Mouse (Mus musculus): ENCODE measurements around the gene Plekhb2. TPM values are rescaled to one million over a fixed set of nuclear protein-coding genes. Genes with fewer than 3 reads are reported as not detected.

Gene Plekhb2
- polyA plus RNA-seq, 1 experiment from 2014 or later = 57.9 TPM

DNA sequence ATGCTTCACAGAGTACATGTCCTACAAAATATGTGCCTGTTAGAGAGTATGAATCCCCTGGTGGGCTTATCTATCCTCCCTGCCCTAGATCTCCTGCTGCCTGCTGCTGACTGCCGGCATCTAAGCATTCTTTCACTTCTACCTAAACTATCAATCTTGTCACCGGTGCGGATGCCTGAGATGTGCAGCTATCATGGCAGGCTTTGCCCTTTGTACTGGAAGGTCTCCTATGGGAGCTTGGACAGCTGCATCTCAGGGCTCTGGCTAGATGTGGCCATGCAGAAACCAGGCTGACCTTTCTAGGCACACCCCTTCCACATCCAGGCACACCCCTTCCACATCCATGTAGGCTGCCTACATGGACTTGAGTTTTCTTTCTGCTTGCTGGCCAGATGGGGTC is 42.7 kb downstream of the Plekhb2 start:
- H3K36me3 ChIP-seq (ENCODE audit: control insufficient read depth, insufficient read depth, low read length) = no peaks in the 10 kb centered on the region

DNA sequence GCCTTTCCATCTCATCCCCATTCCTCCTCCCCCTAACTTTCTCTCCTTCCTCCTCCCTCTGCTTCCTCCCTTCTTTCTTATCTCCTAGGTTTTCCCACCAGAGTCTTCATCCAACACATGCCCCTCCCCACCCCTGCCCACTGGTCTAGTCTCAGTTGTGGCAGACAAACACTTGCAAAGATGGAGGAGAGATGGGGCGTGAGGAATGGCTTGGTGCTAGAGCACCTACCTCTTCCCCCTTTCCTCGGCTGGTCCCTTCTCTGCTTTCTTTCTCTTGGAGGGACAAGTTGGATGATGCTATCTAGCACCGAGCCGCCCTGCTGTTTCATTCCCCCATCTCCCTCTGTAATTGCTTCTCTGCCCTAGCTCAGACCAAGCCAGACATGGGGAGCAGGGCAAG is 43.6 kb downstream of the Plekhb2 start:
- no peak for ATAC-seq (ENCODE audit: insufficient number of reproducible peaks, insufficient read depth, low FRiP score, low read depth)
- Histone ChIP-seq H3K9me3 (ENCODE audit: control insufficient read depth, low read length) (no peaks in the 10 kb centered on the region), H3K27me3 (ENCODE audit: control insufficient read depth, insufficient read depth, low read length) (peaks cover 5% of the 10 kb centered on the region; the same call in 1 of the 2 replicates), H3K4me1 (ENCODE audit: control insufficient read depth in 2 of 2, insufficient read depth in 2 of 2, low read length in 2 of 2) (peaks cover 3% of the 10 kb centered on the region in 2 experiments; a peak in 1 of 4 replicates), H3K4me3 (ENCODE audit: control insufficient read depth in 1 of 2, insufficient read depth in 1 of 2, low read depth in 1 of 2, low read length in 2 of 2) (no peak overlapping the region), H3K9ac (ENCODE audit: low read length) (no peak overlapping the region), H3K36me3 (ENCODE audit: control insufficient read depth, insufficient read depth, low read length) (no peaks in the 10 kb centered on the region), H3K27ac (replicated peaks in 1 of 2; ENCODE audit: control insufficient read depth in 1 of 2, insufficient read depth in 1 of 2, low read depth in 2 of 2, low read length in 2 of 2) (no peak overlapping the region), H3K4me2 (ENCODE audit: low read length) (no peak overlapping the region)
- WGBS = 67% methylated on average over 4 of the region's 4 CpGs

More for the DNA sequence above, 42.7 kb downstream of the Plekhb2 start:
- Histone ChIP-seq H3K27ac (replicated peaks in 1 of 2; ENCODE audit: control insufficient read depth in 1 of 2, insufficient read depth in 1 of 2, low read depth in 2 of 2, low read length in 2 of 2) (no peak overlapping the region), H3K4me2 (ENCODE audit: low read length) (no peak overlapping the region), H3K9me3 (ENCODE audit: control insufficient read depth, low read length) (no peaks in the 10 kb centered on the region), H3K27me3 (ENCODE audit: control insufficient read depth, insufficient read depth, low read length) (peaks cover 5% of the 10 kb centered on the region; the same call in 1 of the 2 replicates), H3K4me3 (ENCODE audit: control insufficient read depth in 1 of 2, insufficient read depth in 1 of 2, low read depth in 1 of 2, low read length in 2 of 2) (no peak overlapping the region), H3K4me1 (ENCODE audit: control insufficient read depth in 2 of 2, insufficient read depth in 2 of 2, low read length in 2 of 2) (peaks cover 3% of the 10 kb centered on the region in 2 experiments; a peak in 1 of 4 replicates), H3K9ac (ENCODE audit: low read length) (no peak overlapping the region)
- 45% methylated on average over 3 of the region's 3 CpGs for WGBS
- ATAC-seq (ENCODE audit: insufficient number of reproducible peaks, insufficient read depth, low FRiP score, low read depth) = no peak

DNA sequence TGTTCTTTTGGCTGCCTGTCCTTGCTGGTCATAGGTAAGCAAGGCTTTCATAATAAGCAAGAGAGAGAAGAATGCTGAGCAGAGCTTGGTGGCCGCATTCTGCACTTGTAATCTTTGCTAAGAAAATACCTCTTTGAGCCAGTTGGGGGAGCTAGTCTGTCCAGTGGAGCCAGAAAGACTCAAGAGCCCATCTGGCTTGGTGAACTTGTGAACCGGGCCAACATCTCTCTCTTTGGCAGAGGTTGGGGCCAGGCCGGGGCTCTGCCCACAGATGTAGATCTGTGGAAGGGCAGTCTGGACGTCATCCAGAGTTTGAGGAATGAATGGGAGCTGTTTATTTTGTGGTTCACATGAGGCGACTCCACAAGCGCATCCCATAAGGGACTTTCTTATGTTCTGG is 44.1 kb downstream of the Plekhb2 start:
- Histone ChIP-seq H3K27ac (replicated peaks in 1 of 2; ENCODE audit: control insufficient read depth in 1 of 2, insufficient read depth in 1 of 2, low read depth in 2 of 2, low read length in 2 of 2) (no peak overlapping the region), H3K27me3 (ENCODE audit: control insufficient read depth, insufficient read depth, low read length) (peaks cover 5% of the 10 kb centered on the region; the same call in 1 of the 2 replicates), H3K9me3 (ENCODE audit: control insufficient read depth, low read length) (no peaks in the 10 kb centered on the region), H3K36me3 (ENCODE audit: control insufficient read depth, insufficient read depth, low read length) (no peaks in the 10 kb centered on the region), H3K4me2 (ENCODE audit: low read length) (no peak overlapping the region), H3K4me3 (ENCODE audit: control insufficient read depth in 1 of 2, insufficient read depth in 1 of 2, low read depth in 1 of 2, low read length in 2 of 2) (no peak overlapping the region), H3K9ac (ENCODE audit: low read length) (no peak overlapping the region), H3K4me1 (ENCODE audit: control insufficient read depth in 2 of 2, insufficient read depth in 2 of 2, low read length in 2 of 2) (peaks cover 3% of the 10 kb centered on the region in 2 experiments; a peak in 1 of 4 replicates)
- ATAC-seq (ENCODE audit: insufficient number of reproducible peaks, insufficient read depth, low FRiP score, low read depth) = no peak
- WGBS = 57% methylated on average over 6 of the region's 6 CpGs

DNA sequence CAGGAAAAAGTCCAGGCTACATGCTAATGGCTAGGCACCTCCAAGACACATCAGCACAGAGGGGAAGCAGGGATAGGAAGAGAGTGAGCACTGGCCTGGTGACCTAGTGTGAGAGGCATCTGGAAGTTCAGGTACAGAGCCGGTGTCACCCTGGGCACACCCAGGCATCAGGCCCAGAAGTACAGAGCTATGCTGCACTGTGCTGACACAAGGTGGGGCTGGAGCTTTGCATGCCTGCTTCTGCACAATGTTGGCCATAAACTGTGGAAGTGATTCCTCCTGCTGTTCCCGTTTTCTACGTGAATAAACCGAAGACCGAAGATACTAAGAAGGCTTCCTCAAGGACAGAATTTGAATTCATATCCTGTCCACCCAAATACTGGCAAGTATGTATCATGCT is 46.3 kb downstream of the Plekhb2 start:
- no peak for ATAC-seq (ENCODE audit: insufficient number of reproducible peaks, insufficient read depth, low FRiP score, low read depth)
- Histone ChIP-seq H3K27me3 (ENCODE audit: control insufficient read depth, insufficient read depth, low read length) (peaks cover 5% of the 10 kb centered on the region; the same call in 1 of the 2 replicates), H3K27ac (replicated peaks in 1 of 2; ENCODE audit: control insufficient read depth in 1 of 2, insufficient read depth in 1 of 2, low read depth in 2 of 2, low read length in 2 of 2) (no peak overlapping the region), H3K36me3 (ENCODE audit: control insufficient read depth, insufficient read depth, low read length) (no peaks in the 10 kb centered on the region), H3K9ac (ENCODE audit: low read length) (no peak overlapping the region), H3K4me2 (ENCODE audit: low read length) (no peak overlapping the region), H3K4me1 (ENCODE audit: control insufficient read depth in 2 of 2, insufficient read depth in 2 of 2, low read length in 2 of 2) (peaks cover 3% of the 10 kb centered on the region in 2 experiments; a peak in 1 of 4 replicates), H3K9me3 (ENCODE audit: control insufficient read depth, low read length) (no peaks in the 10 kb centered on the region), H3K4me3 (ENCODE audit: control insufficient read depth in 1 of 2, insufficient read depth in 1 of 2, low read depth in 1 of 2, low read length in 2 of 2) (no peak overlapping the region)
- WGBS = 88% methylated on average over 5 of the region's 5 CpGs

DNA sequence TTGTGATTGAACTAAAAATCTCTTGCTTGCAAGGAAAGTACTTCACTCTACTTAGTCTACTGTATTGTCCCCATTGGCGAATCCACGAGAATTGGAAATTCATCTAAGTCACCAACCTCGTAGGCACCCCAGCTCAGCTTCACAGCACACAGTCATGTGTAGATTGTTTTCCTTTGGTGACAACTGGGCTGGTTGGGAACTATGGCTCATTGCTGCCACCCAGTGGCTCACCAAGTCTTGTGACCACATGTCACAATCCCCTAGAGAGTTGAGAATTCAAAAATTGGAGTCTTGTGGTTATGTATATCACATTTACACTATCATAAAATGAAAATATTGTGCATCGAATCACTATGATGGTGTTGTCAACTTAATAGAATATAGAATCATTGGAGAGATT is 47.1 kb downstream of the Plekhb2 start:
- Histone ChIP-seq H3K36me3 (ENCODE audit: control insufficient read depth, insufficient read depth, low read length) (no peaks in the 10 kb centered on the region), H3K4me3 (ENCODE audit: control insufficient read depth in 1 of 2, insufficient read depth in 1 of 2, low read depth in 1 of 2, low read length in 2 of 2) (no peak overlapping the region), H3K4me1 (ENCODE audit: control insufficient read depth in 2 of 2, insufficient read depth in 2 of 2, low read length in 2 of 2) (peaks cover under 1 to 3% of the 10 kb centered on the region in 2 experiments; a peak in 1 of 4 replicates), H3K27ac (replicated peaks in 1 of 2; ENCODE audit: control insufficient read depth in 1 of 2, insufficient read depth in 1 of 2, low read depth in 2 of 2, low read length in 2 of 2) (no peak overlapping the region), H3K27me3 (ENCODE audit: control insufficient read depth, insufficient read depth, low read length) (peaks cover 3% of the 10 kb centered on the region; the same call in 1 of the 2 replicates), H3K4me2 (ENCODE audit: low read length) (no peak overlapping the region), H3K9me3 (ENCODE audit: control insufficient read depth, low read length) (no peaks in the 10 kb centered on the region), H3K9ac (ENCODE audit: low read length) (no peak overlapping the region)
- 32% methylated on average over 4 of the region's 4 CpGs for WGBS
- ATAC-seq (ENCODE audit: insufficient number of reproducible peaks, insufficient read depth, low FRiP score, low read depth) = no peak

DNA sequence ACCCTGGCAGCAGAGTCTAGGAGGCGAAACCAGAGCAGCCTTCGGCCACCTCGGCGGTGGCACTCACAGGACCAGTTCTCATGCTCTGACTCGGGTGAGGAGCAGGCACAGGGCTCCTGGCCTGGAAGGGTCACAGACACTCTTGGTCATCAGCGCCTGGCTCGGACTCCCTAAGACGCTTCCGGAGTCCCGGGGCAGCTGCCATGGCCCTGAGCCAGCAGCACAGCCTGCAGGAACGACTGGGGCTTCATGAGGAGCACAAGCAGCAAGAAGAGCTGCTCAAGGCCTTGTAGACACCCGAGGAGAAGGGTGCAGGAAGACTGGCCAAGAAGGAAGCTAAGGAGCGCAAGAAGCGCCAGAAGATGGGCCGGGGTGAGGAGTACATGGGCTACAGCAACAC is 78.9 kb downstream of the Plekhb2 start:
- no peak overlapping the region for H3K27ac ChIP-seq (replicated peaks in 1 of 2; ENCODE audit: control insufficient read depth in 1 of 2, insufficient read depth in 1 of 2, low read depth in 2 of 2, low read length in 2 of 2)
- no peaks in the 10 kb centered on the region for H3K27me3 ChIP-seq (ENCODE audit: control insufficient read depth, insufficient read depth, low read length)

More for the DNA sequence above, 78.9 kb downstream of the Plekhb2 start:
- H3K9me3 ChIP-seq (ENCODE audit: control insufficient read depth, low read length) = peaks cover 15% of the 10 kb centered on the region; the same call in 1 of the 2 replicates
- H3K4me1 ChIP-seq (ENCODE audit: control insufficient read depth in 2 of 2, insufficient read depth in 2 of 2, low read length in 2 of 2) = no peaks in the 10 kb centered on the region
- no peak overlapping the region for H3K9ac ChIP-seq (ENCODE audit: low read length)
- 85% methylated on average over 15 of the region's 15 CpGs for WGBS
- no peak overlapping the region for H3K4me2 ChIP-seq (ENCODE audit: low read length)
- ATAC-seq (ENCODE audit: insufficient number of reproducible peaks, insufficient read depth, low FRiP score, low read depth) = no peak
- H3K4me3 ChIP-seq (ENCODE audit: control insufficient read depth in 1 of 2, insufficient read depth in 1 of 2, low read depth in 1 of 2, low read length in 2 of 2) = no peak overlapping the region
- H3K36me3 ChIP-seq (ENCODE audit: control insufficient read depth, insufficient read depth, low read length) = no peaks in the 10 kb centered on the region

Other genes with a start within 250 kb of the Plekhb2 start
- gene Fam168b, start 6.9 kb upstream of the Plekhb2 start, polyA plus RNA-seq (2014; fragmentation: Nextera tagmentation; extraction: Ambion mirVana) = 36.1 and 36.9 TPM in 2 replicates

All from heart, embryonic 14.5 days (tissue).